Mouse (Mus musculus) forebrain, embryonic 11.5 days (tissue): ENCODE measurements at regions not wholly inside any gene's neighbourhood (a gene's known extent, or its start where the extent isn't known, plus 50 kb on each side); places are given as distances from the start of the nearest gene placed in this dataset.
A peak's percentile ranks its signal among the peaks of the same experiment; 100 is the strongest.

ENCODE experiments used
- ATAC-seq: fragments of 200-750 bp; cut with Nextera tagmentation; replicated peaks from 2 replicates; pipeline ENCODE4 v1.8.0; 2017; ENCODE audit warnings: moderate TSS enrichment; ENCODE audit not compliant: low FRiP score
- DNase-seq: peaks from one replicate; pipeline ENCODE4 v3.0.0-alpha.2; 2017; ENCODE audit warnings: low spot score
- H3K27ac ChIP-seq: fragments of 300-500 bp; sonication (generic); 2 replicates; pipeline ENCODE4 v1.5.1; 2014; ENCODE audit warnings: low read depth, low read length
- H3K27me3 ChIP-seq: fragments of 300-500 bp; sonication (generic); 2 replicates; pipeline ENCODE4 v1.6.1; 2014; ENCODE audit warnings: mild to moderate bottlenecking, low read length, mixed read lengths; ENCODE audit not compliant: control insufficient read depth, insufficient read depth
- H3K36me3 ChIP-seq: fragments of 300-500 bp; sonication (generic); 2 replicates; pipeline ENCODE4 v1.6.1; 2014; ENCODE audit warnings: mild to moderate bottlenecking, low read length, moderate library complexity, mixed read lengths; ENCODE audit not compliant: control insufficient read depth, insufficient read depth
- H3K4me1 ChIP-seq: fragments of 300-500 bp; sonication (generic); replicated peaks from 2 replicates; pipeline ENCODE4 v1.6.1; 2014; ENCODE audit warnings: low read length, mixed read lengths; ENCODE audit not compliant: control insufficient read depth, insufficient read depth
- H3K4me2 ChIP-seq: fragments of 300-500 bp; sonication (generic); 2 replicates; pipeline ENCODE4 v1.6.1; 2014; ENCODE audit warnings: low read depth, mild to moderate bottlenecking, low read length, moderate library complexity, mixed read lengths; ENCODE audit not compliant: severe bottlenecking
- H3K4me3 ChIP-seq: fragments of 300-500 bp; sonication (generic); 2 replicates; pipeline ENCODE4 v1.5.1; 2014; ENCODE audit warnings: low read depth, low read length
- H3K9ac ChIP-seq: fragments of 300-500 bp; sonication (generic); 2 replicates; pipeline ENCODE4 v1.6.1; 2014; ENCODE audit warnings: low read length
- H3K9me3 ChIP-seq: fragments of 300-500 bp; sonication (generic); 2 replicates; pipeline ENCODE4 v1.6.1; 2016; ENCODE audit warnings: low read length, mixed read lengths; ENCODE audit not compliant: control insufficient read depth
- WGBS: fragments of 180-500 bp; shearing (Covaris S2); extraction: QIAGEN DNeasy Blood & Tissue Kit; methylation state at CpG from one replicate; pipeline ENCODE4 v1.1.7; 2014; 5-methylcytosine and 5-hydroxymethylcytosine counted together

DNA sequence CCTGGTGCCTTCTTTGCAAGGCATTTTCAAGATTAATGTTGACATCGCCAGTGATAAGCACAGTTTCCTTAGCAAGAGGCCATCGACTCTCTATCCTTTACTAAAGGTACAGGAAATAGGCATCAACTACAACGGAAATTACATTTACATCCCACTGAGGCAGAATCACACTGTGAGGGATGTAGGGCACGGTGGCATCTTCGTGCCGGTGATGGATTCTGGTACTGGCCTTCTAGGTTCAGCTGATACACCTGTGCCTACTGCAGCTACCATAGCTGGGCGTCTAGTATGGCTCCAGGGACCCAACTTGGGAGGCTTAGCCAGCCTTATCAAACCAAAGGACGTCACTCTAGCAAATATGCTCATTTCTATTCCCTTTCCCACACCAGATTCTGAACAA, 313.5 kb upstream of the Zfp637 start:
- no peaks in the 10 kb centered on the region for H3K36me3 ChIP-seq
- no peak overlapping the region for H3K9ac ChIP-seq
- no peaks in the 10 kb centered on the region for H3K27me3 ChIP-seq
- DNase-seq: no peak
- no peak overlapping the region for H3K4me3 ChIP-seq
- H3K9me3 ChIP-seq: no peaks in the 10 kb centered on the region
- no peaks in the 10 kb centered on the region for H3K4me1 ChIP-seq
- no peak for ATAC-seq
- H3K4me2 ChIP-seq: no peak overlapping the region
- WGBS: 93% methylated on average over 8 of the region's 8 CpGs
- no peak overlapping the region for H3K27ac ChIP-seq

- no peaks in the 10 kb centered on the region for H3K9me3 ChIP-seq
- H3K9ac ChIP-seq: no peak overlapping the region
- DNase-seq (no peak), ATAC-seq (no peak)
- no peak overlapping the region for H3K27ac ChIP-seq
- H3K4me1 ChIP-seq: no peaks in the 10 kb centered on the region
- H3K4me2 ChIP-seq: no peak overlapping the region
- no peak overlapping the region for H3K4me3 ChIP-seq
- WGBS: 62% methylated on average over 2 of the region's 2 CpGs
- no peaks in the 10 kb centered on the region for H3K27me3 ChIP-seq
- no peaks in the 10 kb centered on the region for H3K36me3 ChIP-seq
These were observed 306.8 kb upstream of the Zfp637 start for GRCm38 (mm10) chr6:117534149-117534548.

- 91% methylated on average over 9 of the region's 9 CpGs for WGBS
- no peaks in the 10 kb centered on the region for H3K36me3 ChIP-seq
- no peak overlapping the region for H3K4me2 ChIP-seq
- H3K27ac ChIP-seq: no peak overlapping the region
- H3K9me3 ChIP-seq: no peaks in the 10 kb centered on the region
- DNase-seq (peak; percentile 42), ATAC-seq (no peak)
- H3K4me3 ChIP-seq: no peak overlapping the region
- H3K9ac ChIP-seq: no peak overlapping the region
- no peaks in the 10 kb centered on the region for H3K4me1 ChIP-seq
- no peaks in the 10 kb centered on the region for H3K27me3 ChIP-seq
These were observed 306.0 kb upstream of the Zfp637 start for GRCm38 (mm10) chr6:117534991-117535390.

DNA sequence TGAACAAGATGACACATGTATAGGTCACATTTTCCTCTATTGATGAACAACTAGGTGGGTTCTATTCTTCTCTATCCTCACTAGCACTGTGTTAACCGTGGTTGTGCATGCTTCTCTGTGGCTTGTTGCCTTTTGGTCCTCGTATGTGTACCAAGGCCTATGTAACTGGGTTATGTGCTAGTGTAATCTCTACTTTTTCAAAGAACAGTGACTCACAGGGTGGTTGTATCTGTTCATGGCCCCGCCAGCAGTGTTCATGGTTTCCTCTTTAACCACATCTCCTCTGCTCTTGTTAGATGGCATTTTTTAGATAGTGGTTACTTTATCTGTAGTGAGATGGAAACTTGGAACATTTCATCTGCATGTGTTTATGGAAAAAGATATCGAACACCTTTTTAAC, 304.9 kb upstream of the Zfp637 start:
- Histone ChIP-seq H3K9ac (no peak overlapping the region), H3K9me3 (no peaks in the 10 kb centered on the region), H3K4me2 (no peak overlapping the region), H3K27ac (no peak overlapping the region), H3K4me3 (no peak overlapping the region), H3K36me3 (no peaks in the 10 kb centered on the region), H3K4me1 (no peaks in the 10 kb centered on the region), H3K27me3 (no peaks in the 10 kb centered on the region)
- ATAC-seq (no peak), DNase-seq (no peak)
- WGBS: 91% methylated on average over 4 of the region's 4 CpGs

GRCm38 (mm10) chr6:117542431-117542830, 298.5 kb upstream of the Zfp637 start:
- Histone ChIP-seq H3K36me3 (no peaks in the 10 kb centered on the region), H3K4me3 (no peak overlapping the region), H3K27ac (no peak overlapping the region), H3K9me3 (no peaks in the 10 kb centered on the region), H3K27me3 (no peaks in the 10 kb centered on the region), H3K4me1 (no peaks in the 10 kb centered on the region), H3K4me2 (no peak overlapping the region), H3K9ac (no peak overlapping the region)
- DNase-seq (no peak), ATAC-seq (no peak)
- 86% methylated on average over 3 of the region's 3 CpGs for WGBS

GRCm38 (mm10) chr6:117544276-117545196, 296.4 kb upstream of the Zfp637 start:
- Histone ChIP-seq H3K9ac (no peak overlapping the region), H3K4me2 (no peak overlapping the region), H3K4me1 (no peaks in the 10 kb centered on the region), H3K27me3 (no peaks in the 10 kb centered on the region), H3K36me3 (no peaks in the 10 kb centered on the region), H3K9me3 (no peaks in the 10 kb centered on the region), H3K27ac (no peak overlapping the region), H3K4me3 (no peak overlapping the region)
- ATAC-seq: no peak
- DNase-seq: peak; percentile 10
- 86% methylated on average over 11 of the region's 11 CpGs for WGBS

DNA sequence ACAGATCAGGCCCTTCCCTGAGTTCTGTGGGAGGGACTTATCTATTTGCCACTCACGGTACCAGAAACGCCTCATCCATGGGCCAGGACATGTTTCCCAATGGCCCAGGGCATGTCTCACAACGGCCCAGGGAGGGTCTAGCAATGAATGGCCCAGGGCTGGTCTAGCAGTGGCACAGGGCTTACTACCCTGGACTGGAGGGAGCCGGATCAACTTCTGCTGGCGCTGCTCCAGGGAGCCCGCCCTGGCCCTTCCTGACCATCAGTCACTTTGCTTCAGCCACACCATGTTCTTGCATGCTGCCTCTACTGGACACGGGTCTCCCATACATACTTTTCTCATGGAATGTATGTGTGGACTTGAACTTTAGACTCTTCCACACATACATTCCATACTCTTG, 290.1 kb upstream of the Zfp637 start:
- ATAC-seq: no peak
- WGBS: 86% methylated on average over 7 of the region's 7 CpGs
- DNase-seq: no peak

GRCm38 (mm10) chr6:117552006-117552667, 288.8 kb upstream of the Zfp637 start:
- H3K4me3 ChIP-seq: no peak overlapping the region
- no peak overlapping the region for H3K9ac ChIP-seq
- H3K4me2 ChIP-seq: no peak overlapping the region
- 17% methylated on average over 6 of the region's 6 CpGs for WGBS
- H3K36me3 ChIP-seq: no peaks in the 10 kb centered on the region
- peak; percentile 63 for DNase-seq
- peaks cover 3% of the 10 kb centered on the region; the same call in 1 of the 2 replicates for H3K4me1 ChIP-seq
- ATAC-seq: peak; percentile 81
- H3K9me3 ChIP-seq: no peaks in the 10 kb centered on the region
- 0 out of 2 replicates have a peak, but pooled peaks cover 2% of the 10 kb centered on the region for H3K27me3 ChIP-seq
- no peak overlapping the region for H3K27ac ChIP-seq

More for the DNA sequence above, 290.1 kb upstream of the Zfp637 start:
- Histone ChIP-seq H3K4me1 (peaks cover 3% of the 10 kb centered on the region; the same call in 1 of the 2 replicates), H3K27me3 (0 out of 2 replicates have a peak, but pooled peaks cover 2% of the 10 kb centered on the region), H3K4me3 (no peak overlapping the region), H3K4me2 (no peak overlapping the region), H3K9me3 (no peaks in the 10 kb centered on the region), H3K36me3 (no peaks in the 10 kb centered on the region), H3K27ac (no peak overlapping the region), H3K9ac (no peak overlapping the region)
